Mouse (Mus musculus): ENCODE results near the gene Grid1. TPM values are rescaled to one million over a fixed set of nuclear protein-coding genes. Genes with fewer than 3 reads are reported as not detected.

Gene Grid1
- polyA plus RNA-seq, 1 experiment: 0.19 TPM

GRCm38 (mm10) chr14:34879996-34880395 lies 60.1 kb downstream of the Grid1 start:
- Histone ChIP-seq H3K4me1 (replicated peaks; ENCODE audit: control insufficient read depth, insufficient read depth, low read length) (no peaks in the 10 kb centered on the region), H3K27ac (ENCODE audit: control insufficient read depth, insufficient read depth, low read length) (no peak overlapping the region), H3K36me3 (ENCODE audit: control insufficient read depth, insufficient read depth, low read length) (no peaks in the 10 kb centered on the region), H3K27me3 (ENCODE audit: control insufficient read depth, insufficient read depth, low read length) (no peaks in the 10 kb centered on the region), H3K4me3 (ENCODE audit: control insufficient read depth, insufficient read depth, low read length) (no peak overlapping the region)
- WGBS: 61% methylated on average over 6 of the region's 6 CpGs
- DNase-seq: no peak
- TF ChIP-seq POLR2A (IDR thresholded peaks at IDR 0.05; ENCODE audit: control insufficient read depth, extremely low read depth, insufficient read depth, low read length, poor library complexity) (no peak), CTCF (IDR thresholded peaks at IDR 0.05; ENCODE audit: borderline replicate concordance, control insufficient read depth, extremely low read depth, insufficient read depth, low read length, poor library complexity) (no peak)

GRCm38 (mm10) chr14:34880431-34881421 lies 60.8 kb downstream of the Grid1 start:
- WGBS: 48% methylated on average over 8 of the region's 8 CpGs
- no peak for TF ChIP-seq CTCF (IDR thresholded peaks at IDR 0.05; ENCODE audit: borderline replicate concordance, control insufficient read depth, extremely low read depth, insufficient read depth, low read length, poor library complexity)
- no peak for TF ChIP-seq POLR2A (IDR thresholded peaks at IDR 0.05; ENCODE audit: control insufficient read depth, extremely low read depth, insufficient read depth, low read length, poor library complexity)
- Histone ChIP-seq H3K27ac (ENCODE audit: control insufficient read depth, insufficient read depth, low read length) (no peak overlapping the region), H3K4me1 (replicated peaks; ENCODE audit: control insufficient read depth, insufficient read depth, low read length) (no peaks in the 10 kb centered on the region), H3K4me3 (ENCODE audit: control insufficient read depth, insufficient read depth, low read length) (no peak overlapping the region), H3K36me3 (ENCODE audit: control insufficient read depth, insufficient read depth, low read length) (no peaks in the 10 kb centered on the region), H3K27me3 (ENCODE audit: control insufficient read depth, insufficient read depth, low read length) (no peaks in the 10 kb centered on the region)
- no peak for DNase-seq

- DNase-seq: no peak
- WGBS: 93% methylated on average over 11 of the region's 11 CpGs
- Histone ChIP-seq H3K4me3 (ENCODE audit: control insufficient read depth, insufficient read depth, low read length) (no peak overlapping the region), H3K36me3 (ENCODE audit: control insufficient read depth, insufficient read depth, low read length) (no peaks in the 10 kb centered on the region), H3K27me3 (ENCODE audit: control insufficient read depth, insufficient read depth, low read length) (no peaks in the 10 kb centered on the region), H3K4me1 (replicated peaks; ENCODE audit: control insufficient read depth, insufficient read depth, low read length) (no peaks in the 10 kb centered on the region), H3K27ac (ENCODE audit: control insufficient read depth, insufficient read depth, low read length) (no peak overlapping the region)
- TF ChIP-seq CTCF (IDR thresholded peaks at IDR 0.05; ENCODE audit: borderline replicate concordance, control insufficient read depth, extremely low read depth, insufficient read depth, low read length, poor library complexity): no peak
- no peak for TF ChIP-seq POLR2A (IDR thresholded peaks at IDR 0.05; ENCODE audit: control insufficient read depth, extremely low read depth, insufficient read depth, low read length, poor library complexity)
Measured at GRCm38 (mm10) chr14:34884194-34884593, 64.3 kb downstream of the Grid1 start.

GRCm38 (mm10) chr14:34884611-34885010 lies 64.7 kb downstream of the Grid1 start:
- Histone ChIP-seq H3K27ac (ENCODE audit: control insufficient read depth, insufficient read depth, low read length) (no peak overlapping the region), H3K4me3 (ENCODE audit: control insufficient read depth, insufficient read depth, low read length) (no peak overlapping the region), H3K36me3 (ENCODE audit: control insufficient read depth, insufficient read depth, low read length) (no peaks in the 10 kb centered on the region), H3K4me1 (replicated peaks; ENCODE audit: control insufficient read depth, insufficient read depth, low read length) (no peaks in the 10 kb centered on the region), H3K27me3 (ENCODE audit: control insufficient read depth, insufficient read depth, low read length) (no peaks in the 10 kb centered on the region)
- no peak for DNase-seq
- WGBS: 91% methylated on average over 3 of the region's 3 CpGs
- TF ChIP-seq POLR2A (IDR thresholded peaks at IDR 0.05; ENCODE audit: control insufficient read depth, extremely low read depth, insufficient read depth, low read length, poor library complexity) (no peak), CTCF (IDR thresholded peaks at IDR 0.05; ENCODE audit: borderline replicate concordance, control insufficient read depth, extremely low read depth, insufficient read depth, low read length, poor library complexity) (no peak)

- DNase-seq: no peak
- Histone ChIP-seq H3K27ac (ENCODE audit: control insufficient read depth, insufficient read depth, low read length) (no peak overlapping the region), H3K4me3 (ENCODE audit: control insufficient read depth, insufficient read depth, low read length) (no peak overlapping the region), H3K27me3 (ENCODE audit: control insufficient read depth, insufficient read depth, low read length) (no peaks in the 10 kb centered on the region), H3K4me1 (replicated peaks; ENCODE audit: control insufficient read depth, insufficient read depth, low read length) (no peaks in the 10 kb centered on the region; the same call in 1 of the 2 replicates), H3K36me3 (ENCODE audit: control insufficient read depth, insufficient read depth, low read length) (no peaks in the 10 kb centered on the region)
- TF ChIP-seq POLR2A (IDR thresholded peaks at IDR 0.05; ENCODE audit: control insufficient read depth, extremely low read depth, insufficient read depth, low read length, poor library complexity) (no peak), CTCF (IDR thresholded peaks at IDR 0.05; ENCODE audit: borderline replicate concordance, control insufficient read depth, extremely low read depth, insufficient read depth, low read length, poor library complexity) (no peak)
- 19% methylated on average over 6 of the region's 6 CpGs for WGBS
Measured at GRCm38 (mm10) chr14:34891769-34892532, 72.0 kb downstream of the Grid1 start.

GRCm38 (mm10) chr14:34896253-34896982 lies 76.5 kb downstream of the Grid1 start:
- TF ChIP-seq CTCF (IDR thresholded peaks at IDR 0.05; ENCODE audit: borderline replicate concordance, control insufficient read depth, extremely low read depth, insufficient read depth, low read length, poor library complexity): no peak
- no peak for TF ChIP-seq POLR2A (IDR thresholded peaks at IDR 0.05; ENCODE audit: control insufficient read depth, extremely low read depth, insufficient read depth, low read length, poor library complexity)
- Histone ChIP-seq H3K4me1 (replicated peaks; ENCODE audit: control insufficient read depth, insufficient read depth, low read length) (no peaks in the 10 kb centered on the region; the same call in 1 of the 2 replicates), H3K27ac (ENCODE audit: control insufficient read depth, insufficient read depth, low read length) (no peak overlapping the region), H3K4me3 (ENCODE audit: control insufficient read depth, insufficient read depth, low read length) (no peak overlapping the region), H3K27me3 (ENCODE audit: control insufficient read depth, insufficient read depth, low read length) (no peaks in the 10 kb centered on the region), H3K36me3 (ENCODE audit: control insufficient read depth, insufficient read depth, low read length) (no peaks in the 10 kb centered on the region)
- DNase-seq: no peak
- WGBS: 17% methylated on average over 33 of the region's 33 CpGs
